Mouse (Mus musculus) stomach, embryonic 14.5 days (tissue): ENCODE measurements around the gene Slc35b1. TPM values are rescaled to one million over a fixed set of nuclear protein-coding genes. Genes with fewer than 3 reads are reported as not detected.
A peak's percentile ranks its signal among the peaks of the same experiment; 100 is the strongest.

Experiments
- ATAC-seq: fragments of 200-750 bp; cut with Nextera tagmentation; 2 replicates; pipeline ENCODE4 v1.8.0; 2017; ENCODE audit warnings: low read depth, moderate TSS enrichment; ENCODE audit not compliant: insufficient number of reproducible peaks, insufficient read depth, low FRiP score
- H3K27ac ChIP-seq: fragments of 300-500 bp; sonication (generic); 2 replicates; pipeline ENCODE4 v1.5.1; 2014; ENCODE audit warnings: mild to moderate bottlenecking, low read length, moderate library complexity, mixed read lengths
- H3K27me3 ChIP-seq: fragments of 300-500 bp; sonication (generic); 2 replicates; pipeline ENCODE4 v1.6.1; 2014; ENCODE audit warnings: low read length, control low read depth, mixed read lengths; ENCODE audit not compliant: control insufficient read depth, insufficient read depth
- H3K36me3 ChIP-seq: fragments of 300-500 bp; sonication (generic); 2 replicates; pipeline ENCODE4 v1.6.1; 2014; ENCODE audit warnings: mild to moderate bottlenecking, control low read depth, low read length, moderate library complexity, mixed read lengths; ENCODE audit not compliant: control insufficient read depth, insufficient read depth
- H3K4me1 ChIP-seq: fragments of 300-500 bp; sonication (generic); 2 replicates; pipeline ENCODE4 v1.6.1; 2014; ENCODE audit warnings: low read length, control low read depth, mixed read lengths; ENCODE audit not compliant: control insufficient read depth, insufficient read depth
- H3K4me2 ChIP-seq: fragments of 300-500 bp; sonication (generic); replicated peaks from 2 replicates; pipeline ENCODE4 v1.6.1; 2014; ENCODE audit warnings: low read depth, low read length, control low read depth
- H3K4me3 ChIP-seq: fragments of 300-500 bp; sonication (generic); 2 replicates; pipeline ENCODE4 v1.5.1; 2014; ENCODE audit warnings: low read depth, low read length, control low read depth
- H3K9ac ChIP-seq: fragments of 300-500 bp; sonication (generic); replicated peaks from 2 replicates; pipeline ENCODE4 v1.6.1; 2014; ENCODE audit warnings: low read depth, mild to moderate bottlenecking, control low read depth, low read length, moderate library complexity, mixed read lengths
- H3K9me3 ChIP-seq: fragments of 300-500 bp; sonication (generic); 2 replicates; pipeline ENCODE4 v1.6.1; 2016; ENCODE audit warnings: low read depth, low read length, control low read depth; ENCODE audit not compliant: control insufficient read depth
- WGBS: fragments of 180-500 bp; shearing (Covaris S2); extraction: QIAGEN DNeasy Blood & Tissue Kit; methylation state at CpG from one replicate; pipeline ENCODE4 v1.1.7; 2014; 5-methylcytosine and 5-hydroxymethylcytosine counted together
- polyA plus RNA-seq: library from polyadenylated mRNA; unstranded; fragments of >200 nt; fragmentation: Nextera tagmentation; extraction: Ambion mirVana; gene quantifications from 2 replicates; pipeline ENCODE4 v1.2.1, GENCODE M21; 2014

Slc35b1 gene
- polyA plus RNA-seq, 1 experiment from 2014 or later = 91.0 TPM

DNA sequence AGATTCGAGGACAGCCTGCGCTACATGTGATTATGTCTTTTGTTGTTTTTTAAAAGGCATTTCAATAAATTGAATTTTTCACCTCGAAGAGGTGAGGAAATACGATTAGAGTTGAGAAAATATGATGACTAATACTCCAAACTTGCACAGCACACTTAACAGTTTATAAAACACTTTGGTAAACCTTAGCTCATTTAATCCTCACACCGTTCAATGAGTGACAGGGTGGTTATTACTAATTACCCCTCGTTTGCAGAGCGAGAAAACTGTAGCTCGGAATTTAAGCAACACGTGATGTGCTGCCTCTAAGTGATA is 531 bp upstream of the Slc35b1 start:
- Histone ChIP-seq H3K36me3 (peaks cover 22% of the 10 kb centered on the region; the same call in 1 of the 2 replicates), H3K27me3 (no peaks in the 10 kb centered on the region), H3K4me2 (peak overlapping the region; percentile 37), H3K4me3 (peak overlapping the region; percentile 88), H3K4me1 (peaks cover 5% of the 10 kb centered on the region; the same call in 1 of the 2 replicates), H3K9ac (no peak overlapping the region), H3K27ac (no peak overlapping the region), H3K9me3 (no peaks in the 10 kb centered on the region)
- 36% methylated on average over 9 of the region's 9 CpGs for WGBS
- no peak for ATAC-seq

DNA sequence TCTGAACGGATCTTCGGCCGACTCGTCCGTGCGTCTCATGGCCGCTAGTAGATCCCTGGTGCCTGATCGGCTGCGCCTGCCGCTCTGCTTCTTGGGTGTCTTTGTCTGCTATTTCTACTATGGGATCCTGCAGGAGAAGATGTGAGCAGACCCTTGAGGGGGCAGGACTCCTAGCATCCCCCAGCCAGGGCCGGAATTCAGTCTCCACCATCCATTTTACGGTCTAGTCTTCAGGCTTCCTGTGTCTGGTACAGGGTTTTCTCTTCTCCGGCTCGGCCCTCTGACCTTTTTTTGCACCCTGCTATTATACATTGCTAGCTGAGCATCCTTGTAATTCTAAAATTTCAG is 455 bp downstream of the Slc35b1 start:
- Histone ChIP-seq H3K4me1 (peaks cover 5% of the 10 kb centered on the region; the same call in 1 of the 2 replicates), H3K36me3 (peaks cover 27% of the 10 kb centered on the region; the same call in 1 of the 2 replicates), H3K9ac (peak overlapping the region; percentile 84), H3K27me3 (no peaks in the 10 kb centered on the region), H3K9me3 (no peaks in the 10 kb centered on the region), H3K27ac (peak overlapping the region; percentile 53), H3K4me3 (peak overlapping the region; percentile 88), H3K4me2 (peak overlapping the region; percentile 59)
- under 1% methylated on average over 14 of the region's 14 CpGs for WGBS
- ATAC-seq = 0 out of 2 replicates have a peak, but pooled peaks have one; percentile 11

DNA sequence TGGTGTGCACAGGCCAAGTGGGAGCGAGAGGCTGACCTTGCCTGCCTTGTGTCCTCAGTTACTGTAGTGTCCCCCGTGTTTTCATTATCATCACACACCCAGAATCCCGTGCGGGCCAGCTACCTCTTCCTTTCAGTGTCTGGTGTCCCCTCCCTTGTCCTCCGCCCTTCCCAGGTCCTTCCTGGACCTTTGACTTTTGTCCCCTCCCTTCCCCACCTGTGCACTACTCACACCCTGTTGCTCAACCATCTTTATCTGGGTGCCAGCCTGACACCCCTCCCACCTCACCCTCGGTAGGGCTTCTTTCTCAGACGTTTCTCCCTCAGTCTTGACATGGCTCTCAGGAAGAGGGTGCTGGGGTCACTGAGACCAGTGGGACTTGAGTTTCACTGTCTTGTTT is 2.9 kb downstream of the Slc35b1 start:
- no peaks in the 10 kb centered on the region for H3K27me3 ChIP-seq
- whole genome bisulfite sequencing = 86% methylated on average over 7 of the region's 7 CpGs
- H3K27ac ChIP-seq = no peak overlapping the region

DNA sequence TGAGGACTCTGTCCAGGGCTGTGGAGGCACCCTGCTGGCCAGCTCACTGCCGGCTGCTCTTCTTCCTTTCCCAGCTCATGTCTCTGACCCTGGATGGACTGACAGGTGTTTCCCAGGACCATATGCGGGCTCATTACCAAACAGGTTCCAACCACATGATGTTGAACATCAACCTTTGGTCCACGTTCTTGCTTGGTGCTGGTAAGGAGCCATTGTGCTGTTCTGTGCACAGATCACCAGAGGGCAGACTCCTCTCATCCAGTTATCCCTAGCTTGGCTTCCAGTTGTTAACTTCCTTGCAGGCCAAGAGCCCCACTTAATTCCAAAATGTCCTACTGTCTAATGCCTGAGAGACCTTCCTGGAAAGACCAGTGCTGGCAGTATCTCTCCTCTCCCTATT is 4.5 kb downstream of the Slc35b1 start:
- Histone ChIP-seq H3K36me3 (peaks cover 33% of the 10 kb centered on the region), H3K4me2 (no peak overlapping the region), H3K27ac (no peak overlapping the region), H3K9ac (no peak overlapping the region), H3K27me3 (no peaks in the 10 kb centered on the region), H3K9me3 (no peaks in the 10 kb centered on the region), H3K4me3 (no peak overlapping the region), H3K4me1 (peaks cover 9% of the 10 kb centered on the region)
- ATAC-seq = no peak
- WGBS = 71% methylated on average over 3 of the region's 3 CpGs

More for the DNA sequence above, 2.9 kb downstream of the Slc35b1 start:
- no peak overlapping the region for H3K4me2 ChIP-seq
- no peaks in the 10 kb centered on the region for H3K9me3 ChIP-seq
- no peak for ATAC-seq
- peaks cover 33% of the 10 kb centered on the region for H3K36me3 ChIP-seq
- H3K4me3 ChIP-seq = no peak overlapping the region
- no peak overlapping the region for H3K9ac ChIP-seq
- peaks cover 8% of the 10 kb centered on the region for H3K4me1 ChIP-seq

DNA sequence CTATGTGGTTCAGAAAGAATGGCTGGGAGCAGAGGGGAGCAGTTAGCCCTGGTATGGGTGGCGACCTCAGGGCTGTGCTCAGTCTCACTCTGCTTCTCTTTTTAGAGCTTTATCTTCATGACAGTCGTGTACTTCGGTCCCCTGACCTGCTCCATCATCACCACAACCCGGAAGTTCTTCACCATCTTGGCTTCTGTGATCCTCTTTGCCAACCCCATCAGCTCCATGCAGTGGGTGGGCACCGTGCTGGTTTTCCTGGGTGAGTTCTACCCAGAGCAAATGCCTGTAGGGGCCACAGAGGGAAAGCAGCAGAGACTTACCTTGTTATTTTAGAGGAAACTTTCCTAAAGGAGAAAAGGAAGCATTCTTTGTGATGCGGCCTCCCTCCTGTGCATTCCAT is 5.9 kb downstream of the Slc35b1 start:
- 90% methylated on average over 6 of the region's 6 CpGs for WGBS
- ATAC-seq = no peak
- peaks cover 7% of the 10 kb centered on the region for H3K4me1 ChIP-seq
- peaks cover 33% of the 10 kb centered on the region for H3K36me3 ChIP-seq
- no peaks in the 10 kb centered on the region for H3K9me3 ChIP-seq
- no peak overlapping the region for H3K9ac ChIP-seq
- H3K27me3 ChIP-seq = no peaks in the 10 kb centered on the region
- no peak overlapping the region for H3K27ac ChIP-seq
- H3K4me3 ChIP-seq = no peak overlapping the region
- H3K4me2 ChIP-seq = no peak overlapping the region

DNA sequence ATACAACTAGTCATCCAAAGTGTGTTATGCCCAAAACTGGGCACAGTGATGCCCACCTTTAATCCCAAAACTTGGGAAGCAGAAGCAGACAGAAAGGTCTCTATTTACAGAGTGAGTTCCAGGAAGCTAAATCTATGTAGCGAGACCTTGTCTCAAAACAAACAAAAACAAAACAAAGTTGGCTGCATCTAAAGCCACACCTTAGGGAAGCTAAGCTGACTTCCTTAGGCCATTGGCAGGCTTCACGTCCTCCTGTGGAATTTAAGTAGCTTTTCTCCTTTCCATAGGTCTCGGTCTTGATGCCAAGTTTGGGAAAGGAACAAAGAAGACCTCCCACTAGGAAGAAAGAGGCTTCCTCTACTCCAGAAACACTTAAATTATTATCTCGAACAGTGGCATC is 6.7 kb downstream of the Slc35b1 start:
- H3K36me3 ChIP-seq = peaks cover 33% of the 10 kb centered on the region
- no peak overlapping the region for H3K27ac ChIP-seq
- H3K4me1 ChIP-seq = peaks cover 4% of the 10 kb centered on the region; the same call in 1 of the 2 replicates
- ATAC-seq = no peak
- WGBS = 75% methylated on average over 4 of the region's 4 CpGs
- H3K4me2 ChIP-seq = no peak overlapping the region
- no peaks in the 10 kb centered on the region for H3K27me3 ChIP-seq
- no peak overlapping the region for H3K9ac ChIP-seq
- H3K4me3 ChIP-seq = no peak overlapping the region
- no peaks in the 10 kb centered on the region for H3K9me3 ChIP-seq

DNA sequence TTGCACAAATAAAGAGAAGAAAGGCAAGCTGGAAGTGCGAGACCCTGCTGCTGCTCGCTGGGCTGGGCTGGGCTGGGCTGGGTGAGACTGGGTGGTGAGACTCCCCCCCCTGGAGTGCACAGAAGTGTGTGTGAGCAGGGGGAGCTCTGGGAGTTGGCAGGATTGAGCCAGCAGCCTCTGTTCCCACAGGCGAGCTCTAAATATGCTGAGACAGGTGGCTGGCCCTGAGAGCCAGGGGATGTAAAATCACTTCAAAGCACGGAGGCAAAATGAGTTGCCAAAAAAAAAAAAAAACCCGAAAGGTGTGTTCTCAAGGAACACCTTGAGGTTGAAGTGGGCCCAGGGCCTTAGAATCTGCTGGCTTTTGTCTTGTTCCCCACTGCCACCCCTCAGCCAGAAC is 7.3 kb downstream of the Slc35b1 start:
- Histone ChIP-seq H3K36me3 (peaks cover 33% of the 10 kb centered on the region), H3K4me3 (no peak overlapping the region), H3K9ac (no peak overlapping the region), H3K4me2 (no peak overlapping the region), H3K4me1 (peaks cover 4% of the 10 kb centered on the region; the same call in 1 of the 2 replicates), H3K27ac (no peak overlapping the region; the same call in 1 of the 2 replicates), H3K9me3 (no peaks in the 10 kb centered on the region), H3K27me3 (no peaks in the 10 kb centered on the region)
- ATAC-seq = no peak
- 70% methylated on average over 5 of the region's 5 CpGs for WGBS

DNA sequence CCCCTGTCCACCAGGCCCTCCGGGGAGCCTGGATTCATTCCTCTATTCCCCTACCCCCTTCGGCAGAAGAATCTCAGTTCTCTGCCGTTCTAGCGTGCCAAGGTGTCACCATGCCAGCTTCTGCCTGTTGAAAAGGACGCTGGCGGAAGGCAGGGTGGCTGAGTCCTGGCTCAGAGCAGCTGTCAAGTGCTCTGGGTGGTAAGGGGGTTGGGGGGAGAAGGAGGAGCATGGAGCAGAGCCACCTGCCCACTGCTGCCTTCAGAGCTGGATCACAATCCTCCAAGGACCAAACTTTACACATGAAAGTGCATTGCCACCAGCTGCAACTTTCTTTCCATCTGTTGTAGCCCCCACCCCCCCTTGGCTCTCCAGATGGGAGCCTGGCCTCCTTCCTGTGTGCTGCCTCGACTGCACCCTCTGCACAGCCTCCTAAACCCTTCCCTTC is 7.8 kb downstream of the Slc35b1 start:
- H3K9me3 ChIP-seq = no peaks in the 10 kb centered on the region
- H3K4me1 ChIP-seq = peaks cover 4% of the 10 kb centered on the region; the same call in 1 of the 2 replicates
- H3K27ac ChIP-seq = peak overlapping the region; percentile 49; the same call in 1 of the 2 replicates
- no peak overlapping the region for H3K9ac ChIP-seq
- no peaks in the 10 kb centered on the region for H3K27me3 ChIP-seq
- 56% methylated on average over 7 of the region's 7 CpGs for WGBS
- H3K4me3 ChIP-seq = no peak overlapping the region
- H3K36me3 ChIP-seq = peaks cover 32% of the 10 kb centered on the region
- ATAC-seq = no peak
- no peak overlapping the region for H3K4me2 ChIP-seq
